23 mouse cellular contexts compared by ENCODE assay signal in the genomic region with DNA sequence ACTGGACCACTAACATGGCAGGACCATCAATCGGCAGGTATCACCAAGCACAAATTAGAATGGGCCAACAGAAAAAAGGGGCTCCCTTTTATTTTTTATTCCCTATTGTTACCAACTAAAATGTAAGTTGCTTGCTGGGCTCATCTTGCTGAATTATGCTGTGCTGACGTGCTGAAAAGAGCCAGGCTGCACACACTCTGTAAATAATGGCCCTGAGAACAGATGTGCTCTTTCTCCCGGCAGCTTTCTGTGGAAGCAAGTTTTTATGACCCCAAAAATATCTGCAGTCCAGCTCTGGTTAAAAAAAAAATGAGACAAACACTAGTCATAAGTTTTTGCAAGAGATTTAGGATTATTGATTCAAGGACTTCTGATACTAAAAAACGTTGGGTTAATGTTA.
DNase-seq lines count a peak whose midpoint lies in the region; ATAC-seq and TF ChIP-seq lines count a peak whose summit lies in the region.
"Had no signal": no experiment of that assay in that cellular context is flagged by ENCODE, and none has a peak within 500 bp of the region (broad histone marks: within the 10 kb centered on the region; RNA-seq: fewer than 3 reads in every experiment).

No protein-coding gene starts in this region.

- H3K4me3 ChIP-seq in intestine, embryonic 15.5 days (replicated peaks) = no peak overlapping the region
- no peak overlapping the region for H3K4me3 ChIP-seq in intestine, embryonic 16.5 days (ENCODE audit: low read length)
- H3K4me3 ChIP-seq in lung, adult 2 months (replicated peaks; ENCODE audit: extremely low read depth, low read depth, low read length) = no peak overlapping the region
- no peak overlapping the region for H3K4me3 ChIP-seq in lung, postnatal 0 days (ENCODE audit: low read depth, low read length)
- H3K4me3 ChIP-seq: heart, adult 2 months; hindbrain, embryonic 13.5 days; limb, embryonic 13.5 days; liver, embryonic 13.5 days had no signal

- ATAC-seq in intestine, embryonic 15.5 days = no peak
- ATAC-seq in intestine, embryonic 16.5 days = no peak
- ATAC-seq in lung, postnatal 0 days = no peak; the same call in 1 of the 2 replicates
- ATAC-seq: CD4-positive, CD25-positive, alpha-beta regulatory T cell, adult 4 months; forebrain, postnatal 0 days; inflammation-experienced regulatory T-cells, adult 6 months had no signal

- no peaks in the 10 kb centered on the region for H3K4me1 ChIP-seq in intestine, embryonic 15.5 days (replicated peaks)
- no peaks in the 10 kb centered on the region for H3K4me1 ChIP-seq in intestine, embryonic 16.5 days (ENCODE audit: control insufficient read depth, insufficient read depth, low read length)
- no peaks in the 10 kb centered on the region for H3K4me1 ChIP-seq in lung, adult 2 months (ENCODE audit: control insufficient read depth, insufficient read depth, low read length)
- no peaks in the 10 kb centered on the region for H3K4me1 ChIP-seq in lung, postnatal 0 days (ENCODE audit: insufficient read depth, low read depth, low read length)
- H3K4me1 ChIP-seq: liver, embryonic 13.5 days had no signal

- H3K4me2 ChIP-seq in intestine, embryonic 15.5 days (replicated peaks) = no peak overlapping the region
- H3K4me2 ChIP-seq in intestine, embryonic 16.5 days (ENCODE audit: low read depth, low read length) = no peak overlapping the region
- no peak overlapping the region for H3K4me2 ChIP-seq in lung, postnatal 0 days (replicated peaks; ENCODE audit: low read depth, low read length)
- H3K4me2 ChIP-seq: hindbrain, embryonic 13.5 days; limb, embryonic 13.5 days; liver, embryonic 13.5 days; midbrain, embryonic 11.5 days had no signal

- no peak for TF ChIP-seq EP300 in lung, postnatal 0 days (IDR thresholded peaks at IDR 0.05)

- WGBS in intestine, embryonic 15.5 days = 34% methylated on average over 4 of the region's 4 CpGs
- 42% methylated on average over 4 of the region's 4 CpGs for WGBS in intestine, embryonic 16.5 days
- 56% methylated on average over 4 of the region's 4 CpGs for WGBS in lung, adult 2 months
- 46% methylated on average over 4 of the region's 4 CpGs for WGBS in lung, postnatal 0 days

- 0 out of 2 replicates have a peak overlapping the region, but pooled peaks have one; percentile 9 for H3K27ac ChIP-seq in intestine, embryonic 15.5 days
- H3K27ac ChIP-seq in intestine, embryonic 16.5 days (ENCODE audit: low read length) = no peak overlapping the region
- H3K27ac ChIP-seq in lung, postnatal 0 days (ENCODE audit: low read length) = no peak overlapping the region
- H3K27ac ChIP-seq: heart, adult 2 months; hindbrain, embryonic 13.5 days; limb, embryonic 13.5 days; liver, embryonic 13.5 days had no signal

- no peak for TF ChIP-seq CTCF in lung, adult 2 months (IDR thresholded peaks at IDR 0.05; ENCODE audit: insufficient read depth, low read length)
- no peak for TF ChIP-seq CTCF in lung, postnatal 0 days (IDR thresholded peaks at IDR 0.05)

- no peak for TF ChIP-seq POLR2A in lung, adult 2 months (IDR thresholded peaks at IDR 0.05; ENCODE audit: borderline replicate concordance, extremely low read depth, low read depth, low read length)

- DNase-seq in lung, adult 18-20 months = peak; percentile 4 to 14
- no peak for DNase-seq in lung, adult 2 months
- DNase-seq in lung, postnatal 0 days (ENCODE audit: low spot score) = peak; percentile 65
- peak; percentile 11 for DNase-seq in mesoderm, embryonic 11.5 days (ENCODE audit: low read depth, low spot score)
- no peak for DNase-seq in layer of hippocampus, postnatal 14 days (ENCODE audit: low spot score in 2 of 2)
- no peak for DNase-seq in left cerebral cortex, adult 11 months (ENCODE audit: low spot score)
- DNase-seq: adrenal gland, postnatal 14 days; cerebellum, adult 2 months; cerebellum, postnatal 25 days; forebrain, postnatal 0 days; gastrocnemius, postnatal 36 days; heart, adult 2 months; liver, embryonic 13.5 days; right cerebral cortex, adult 18-20 months; right cerebral cortex, postnatal 4 days; thymus, postnatal 4 days had no signal

- H3K36me3 ChIP-seq in intestine, embryonic 15.5 days = no peaks in the 10 kb centered on the region
- no peaks in the 10 kb centered on the region for H3K36me3 ChIP-seq in intestine, embryonic 16.5 days (ENCODE audit: control insufficient read depth, insufficient read depth, low read length)
- H3K36me3 ChIP-seq in lung, postnatal 0 days (ENCODE audit: insufficient read depth, low read length) = no peaks in the 10 kb centered on the region
- H3K36me3 ChIP-seq: hindbrain, embryonic 13.5 days; limb, embryonic 13.5 days; liver, embryonic 13.5 days had no signal

- no peaks in the 10 kb centered on the region for H3K27me3 ChIP-seq in intestine, embryonic 15.5 days (replicated peaks)
- no peaks in the 10 kb centered on the region for H3K27me3 ChIP-seq in intestine, embryonic 16.5 days (replicated peaks; ENCODE audit: control insufficient read depth, insufficient read depth, low read length)
- H3K27me3 ChIP-seq in lung, postnatal 0 days (replicated peaks; ENCODE audit: insufficient read depth, low read length) = no peaks in the 10 kb centered on the region
- H3K27me3 ChIP-seq: hindbrain, embryonic 13.5 days; limb, embryonic 13.5 days; liver, embryonic 13.5 days had no signal

- H3K9me3 ChIP-seq in intestine, embryonic 15.5 days = no peaks in the 10 kb centered on the region
- no peaks in the 10 kb centered on the region for H3K9me3 ChIP-seq in intestine, embryonic 16.5 days (ENCODE audit: control insufficient read depth, low read length)
- no peaks in the 10 kb centered on the region for H3K9me3 ChIP-seq in lung, postnatal 0 days (ENCODE audit: low read length)
- H3K9me3 ChIP-seq: hindbrain, embryonic 13.5 days; limb, embryonic 13.5 days; liver, embryonic 13.5 days had no signal

- no peak overlapping the region for H3K9ac ChIP-seq in intestine, embryonic 15.5 days
- no peak overlapping the region for H3K9ac ChIP-seq in intestine, embryonic 16.5 days (ENCODE audit: low read depth, low read length)
- H3K9ac ChIP-seq in lung, postnatal 0 days (replicated peaks; ENCODE audit: low read depth) = no peak overlapping the region
- H3K9ac ChIP-seq: forebrain, postnatal 0 days; hindbrain, embryonic 13.5 days; limb, embryonic 13.5 days; liver, embryonic 13.5 days had no signal

Comparison
In these comparisons a context has a peak if more than half of its experiments do, and no peak if none do; other contexts are left out.
1. DNase-seq: peak in lung, adult 18-20 months (2 of 2), lung, postnatal 0 days (single experiment) and mesoderm, embryonic 11.5 days (single experiment); none in lung, adult 2 months (single experiment), layer of hippocampus, postnatal 14 days (0 of 2) and left cerebral cortex, adult 11 months (single experiment).